Mouse (Mus musculus) C2C12 (cell line): ENCODE results near the gene Ndufa10. TPM values are rescaled to one million over a fixed set of nuclear protein-coding genes. Genes with fewer than 3 reads are reported as not detected.

Source experiments
- H3K27me3 ChIP-seq: one replicate; pipeline ENCODE4 v1.6.1; 2011; ENCODE audit not compliant: control insufficient read depth, insufficient read depth, insufficient read length
- H3K36me3 ChIP-seq: one replicate; pipeline ENCODE4 v1.6.1; 2011; ENCODE audit not compliant: control insufficient read depth, insufficient read depth
- H3K4me3 ChIP-seq: one replicate; pipeline ENCODE4 v1.5.1; 2011; ENCODE audit warnings: mild to moderate bottlenecking, control low read depth; ENCODE audit not compliant: poor library complexity, insufficient read depth, severe bottlenecking
- H3K79me2 ChIP-seq: one replicate; pipeline ENCODE4 v1.6.1; 2011; ENCODE audit not compliant: control insufficient read depth, insufficient read depth
- H3K79me3 ChIP-seq: one replicate; pipeline ENCODE4 v1.6.1; 2011; ENCODE audit warnings: low read depth, control low read depth
- H3ac ChIP-seq: one replicate; pipeline ENCODE3; 2011; ENCODE audit warnings: low read depth; ENCODE audit not compliant: control insufficient read depth, insufficient read length
- CEBPB ChIP-seq: IDR thresholded peaks from one replicate; pipeline ENCODE4 v1.6.1; 2011; ENCODE audit warnings: low read depth, mild to moderate bottlenecking, control low read depth, moderate library complexity
- CTCF ChIP-seq: IDR thresholded peaks from one replicate; pipeline ENCODE4 v1.5.1; 2011; ENCODE audit not compliant: control insufficient read depth, insufficient read depth, insufficient read length
- FOSL1 ChIP-seq: IDR thresholded peaks from one replicate; pipeline ENCODE4 v1.8.0; 2011; ENCODE audit warnings: mild to moderate bottlenecking, low read length; ENCODE audit not compliant: poor library complexity, insufficient read depth, severe bottlenecking
- MAX ChIP-seq: IDR thresholded peaks from one replicate; pipeline ENCODE4 v1.6.1; 2011; ENCODE audit warnings: mild to moderate bottlenecking, control low read depth
- MYOD1 ChIP-seq: IDR thresholded peaks from one replicate; pipeline ENCODE4 v1.6.1; 2011; ENCODE audit warnings: low read depth; ENCODE audit not compliant: control insufficient read depth, insufficient read length
- MYOG ChIP-seq: IDR thresholded peaks from one replicate; pipeline ENCODE4 v1.6.1; 2011; ENCODE audit not compliant: control insufficient read depth, insufficient read length; ENCODE audit errors: extremely low read depth
- USF1 ChIP-seq: IDR thresholded peaks from one replicate; pipeline ENCODE4 v1.6.1; 2011; ENCODE audit warnings: low read depth, mild to moderate bottlenecking, control low read depth, moderate library complexity
- polyA plus RNA-seq: library from polyadenylated mRNA; unstranded; fragments of >200 nt; fragmentation: generic; extraction: Trizol; gene quantifications from one replicate; pipeline ENCODE4 v1.2.1, GENCODE M21; 2012; ENCODE audit warnings: missing spikeins

Gene Ndufa10
- polyA plus RNA-seq, 1 experiment = 112 TPM

DNA sequence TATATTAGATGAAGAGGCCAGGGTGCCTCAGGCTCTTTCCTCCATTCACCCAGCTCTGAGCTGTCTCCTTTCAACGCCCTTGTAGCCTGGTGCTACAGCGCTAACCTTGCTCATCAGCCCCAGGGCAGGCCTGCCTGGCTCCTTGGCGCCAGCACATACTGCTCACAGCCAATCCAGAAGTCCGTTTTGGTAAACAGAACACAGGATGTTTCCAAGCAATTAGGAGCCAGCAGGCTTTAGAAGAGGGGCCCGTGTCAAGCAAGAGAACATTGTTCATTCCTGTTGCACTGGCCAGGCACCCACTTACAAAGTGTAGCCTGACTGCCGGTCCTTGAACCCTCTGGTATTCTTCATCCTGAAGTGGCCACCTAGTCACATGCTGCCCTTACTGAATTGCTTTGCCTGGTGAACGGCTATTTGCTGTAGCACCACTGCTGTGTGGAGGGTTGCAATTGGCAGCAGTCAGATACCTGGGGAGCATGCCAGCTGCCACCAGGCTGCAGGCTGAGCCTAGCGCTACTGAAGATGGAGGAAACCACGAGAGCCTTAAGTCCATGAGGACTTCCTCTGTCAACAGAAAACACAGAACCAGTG is 35.9 kb downstream of the Ndufa10 start:
- H3K79me3 ChIP-seq = no peaks in the 10 kb centered on the region
- H3K27me3 ChIP-seq = no peaks in the 10 kb centered on the region
- TF ChIP-seq CTCF (no peak), MAX (no peak), CEBPB (no peak), USF1 (no peak), MYOG (no peak), MYOD1 (no peak), FOSL1 (no peak)
- H3K79me2 ChIP-seq = no peaks in the 10 kb centered on the region
- no peak overlapping the region for H3K4me3 ChIP-seq
- H3ac ChIP-seq = no peak overlapping the region
- H3K36me3 ChIP-seq = peaks cover 37% of the 10 kb centered on the region

DNA sequence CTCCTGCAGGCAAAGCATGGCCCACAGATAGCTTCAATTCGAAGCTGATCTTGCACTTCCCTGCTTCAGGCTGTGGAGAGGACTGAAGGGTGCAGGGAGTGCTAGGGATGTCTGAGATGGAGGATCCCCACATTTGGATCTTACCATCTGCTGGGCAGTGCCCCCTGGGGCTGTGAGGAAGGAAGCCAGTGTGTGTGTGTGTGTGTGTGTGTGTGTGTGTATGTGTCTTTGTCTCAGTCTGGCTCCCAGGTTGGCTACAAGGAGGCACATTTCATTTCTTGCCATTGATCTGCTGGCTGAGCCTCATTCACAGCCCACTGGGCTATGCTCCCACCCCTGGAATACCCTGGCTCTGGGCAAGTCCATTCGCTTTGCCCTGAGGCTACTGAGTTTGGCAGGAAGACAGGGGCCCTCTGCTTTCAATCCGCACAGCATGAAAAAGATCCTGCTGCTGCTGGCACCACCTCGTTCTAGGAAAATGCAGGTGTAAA is 36.8 kb downstream of the Ndufa10 start:
- Histone ChIP-seq H3ac (no peak overlapping the region), H3K36me3 (peaks cover 29% of the 10 kb centered on the region), H3K27me3 (no peaks in the 10 kb centered on the region), H3K4me3 (no peak overlapping the region), H3K79me2 (no peaks in the 10 kb centered on the region), H3K79me3 (no peaks in the 10 kb centered on the region)
- no peak for TF ChIP-seq MYOD1
- no peak for TF ChIP-seq FOSL1
- no peak for TF ChIP-seq CTCF
- no peak for TF ChIP-seq MAX
- no peak for TF ChIP-seq CEBPB
- no peak for TF ChIP-seq MYOG
- TF ChIP-seq USF1 = no peak

DNA sequence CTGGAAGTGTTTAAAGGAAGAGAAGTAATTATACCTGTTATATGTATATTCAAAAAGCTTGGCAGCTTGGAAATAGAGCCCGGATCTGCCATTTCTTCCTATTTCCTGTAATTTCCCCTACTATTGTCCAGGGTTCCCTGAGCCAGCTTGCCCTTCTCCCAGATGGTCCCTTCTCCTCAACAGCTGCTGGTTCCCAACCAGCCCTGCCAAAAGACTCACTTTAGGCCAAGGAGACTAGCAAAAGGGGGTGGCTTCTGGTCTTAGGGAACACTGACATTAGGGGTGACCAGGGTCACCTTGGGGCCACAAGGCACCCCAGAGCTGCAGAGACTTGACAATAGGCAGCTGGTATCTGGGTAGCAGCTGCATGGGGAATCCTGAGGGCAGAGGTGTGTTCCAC is 38.7 kb downstream of the Ndufa10 start:
- H3ac ChIP-seq = no peak overlapping the region
- H3K36me3 ChIP-seq = peaks cover 14% of the 10 kb centered on the region
- no peaks in the 10 kb centered on the region for H3K27me3 ChIP-seq
- TF ChIP-seq MYOG (no peak), CTCF (no peak), MAX (no peak), FOSL1 (no peak), CEBPB (no peak)
- no peak overlapping the region for H3K4me3 ChIP-seq
- H3K79me2 ChIP-seq = no peaks in the 10 kb centered on the region
- no peaks in the 10 kb centered on the region for H3K79me3 ChIP-seq

DNA sequence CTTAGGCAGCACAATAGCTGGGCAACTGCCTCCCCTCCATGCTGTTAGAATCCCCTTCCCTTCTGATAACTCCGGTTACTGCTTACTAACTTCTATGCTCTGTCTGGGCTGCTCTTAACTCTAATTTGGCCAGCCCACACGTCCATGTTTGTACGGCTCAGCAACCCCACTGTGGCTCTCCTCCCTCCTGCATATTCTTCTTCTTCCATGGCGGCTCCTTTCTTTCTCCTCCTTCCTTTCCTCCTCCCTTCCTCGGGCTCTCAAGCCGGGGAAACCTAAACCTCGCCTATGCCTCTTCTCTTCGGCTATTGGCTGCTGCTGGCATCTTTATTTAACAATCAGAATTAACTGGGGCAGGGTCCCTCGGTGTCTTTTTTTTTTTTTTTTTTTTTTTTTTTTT is 40.9 kb downstream of the Ndufa10 start:
- Histone ChIP-seq H3K27me3 (no peaks in the 10 kb centered on the region), H3K4me3 (no peak overlapping the region), H3K79me2 (no peaks in the 10 kb centered on the region), H3K79me3 (no peaks in the 10 kb centered on the region), H3K36me3 (no peaks in the 10 kb centered on the region), H3ac (no peak overlapping the region)
- TF ChIP-seq MYOD1 (no peak), CTCF (no peak), MYOG (no peak)

- no peaks in the 10 kb centered on the region for H3K79me3 ChIP-seq
- H3K4me3 ChIP-seq = no peak overlapping the region
- no peaks in the 10 kb centered on the region for H3K36me3 ChIP-seq
- no peaks in the 10 kb centered on the region for H3K27me3 ChIP-seq
- no peak overlapping the region for H3ac ChIP-seq
- TF ChIP-seq MYOG = no peak
- TF ChIP-seq CEBPB = no peak
- no peak for TF ChIP-seq MYOD1
- no peak for TF ChIP-seq CTCF
- TF ChIP-seq FOSL1 = no peak
- no peak for TF ChIP-seq USF1
- TF ChIP-seq MAX = no peak
- no peaks in the 10 kb centered on the region for H3K79me2 ChIP-seq
Observed at GRCm38 (mm10) chr1:92432098-92432497, 41.6 kb downstream of the Ndufa10 start.

DNA sequence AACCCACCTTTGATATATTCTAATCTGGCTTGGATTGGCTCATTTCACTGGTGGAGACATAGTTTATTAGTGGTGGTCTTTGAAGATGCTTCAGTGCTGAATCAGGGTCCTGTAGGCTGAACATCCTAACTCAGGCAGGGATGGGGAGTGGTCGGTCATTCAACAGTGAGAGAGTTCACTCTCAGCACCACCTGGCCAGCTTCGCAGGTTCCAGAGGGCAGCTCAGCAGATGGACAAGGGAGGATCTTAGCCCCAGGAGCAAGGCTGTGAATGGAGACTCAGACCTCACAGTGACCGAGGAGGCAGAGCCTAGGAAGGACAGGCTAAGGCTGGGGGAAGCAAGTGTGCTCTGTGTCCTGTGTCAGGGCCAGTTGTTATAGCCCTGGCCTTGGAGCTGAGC is 42.2 kb downstream of the Ndufa10 start:
- Histone ChIP-seq H3K79me2 (no peaks in the 10 kb centered on the region), H3K36me3 (no peaks in the 10 kb centered on the region), H3K27me3 (no peaks in the 10 kb centered on the region), H3K79me3 (no peaks in the 10 kb centered on the region), H3ac (no peak overlapping the region), H3K4me3 (no peak overlapping the region)
- TF ChIP-seq MAX (no peak), FOSL1 (no peak), MYOD1 (no peak), CTCF (no peak), CEBPB (no peak), MYOG (no peak), USF1 (no peak)
